Mouse (Mus musculus): ENCODE measurements around the gene Wdr1.

- TF ChIP-seq CTCF (IDR thresholded peaks at IDR 0.05; ENCODE audit: low read depth, low read length) (no peak), TAL1 (conservative IDR thresholded peaks at IDR 0.05; ENCODE audit: low read depth, low read length) (no peak)
These were observed 85.1 kb downstream of the Wdr1 start for GRCm38 (mm10) chr5:38477731-38478445.
